Mouse (Mus musculus) adrenal gland, postnatal 14 days (tissue): Measurements from ENCODE around the gene Btg2. TPM values are rescaled to one million over a fixed set of nuclear protein-coding genes. Genes with fewer than 3 reads are reported as not detected.

Experiments
- total RNA-seq: library from RNA; stranded (reverse); gene quantifications from 2 replicates; pipeline ENCODE4 v1.2.3, GENCODE M21; 2021

Btg2 gene
- total RNA-seq, 1 experiment from 2014 or later, result 58.2 TPM

Other genes starting within 250 kb of the Btg2 start
- 1.2 and 2.1 TPM in 2 replicates for gene Optc, start 171.1 kb downstream of the Btg2 start, total RNA-seq
- 100 and 111 TPM in 2 replicates for gene Prelp, start 157.7 kb downstream of the Btg2 start, total RNA-seq
- 13.9 and 15.3 TPM in 2 replicates for gene Fmod, start 41.9 kb downstream of the Btg2 start, total RNA-seq
- not detected in 2 replicates for gene Chit1, start 32.1 kb upstream of the Btg2 start, total RNA-seq
- gene Chil1, start 103.1 kb upstream of the Btg2 start, total RNA-seq, result 1.1 and 1.2 TPM in 2 replicates
- not detected in 2 replicates for gene Mybph, start 114.3 kb upstream of the Btg2 start, total RNA-seq
- gene Adora1, start 156.3 kb upstream of the Btg2 start, total RNA-seq, result 78.9 and 91.9 TPM in 2 replicates
- gene Myog, start 210.9 kb upstream of the Btg2 start, total RNA-seq, result not detected in 2 replicates